Mouse (Mus musculus) olfactory bulb, adult 2 months (tissue): Measurements from ENCODE around the gene Il2rb. TPM values are rescaled to one million over a fixed set of nuclear protein-coding genes. Genes with fewer than 3 reads are reported as not detected.

ENCODE experiments used
- H3K27ac ChIP-seq: fragments of 200-500 bp; 2 replicates; pipeline ENCODE4 v1.5.1; 2012; ENCODE audit warnings: low read depth, low read length; ENCODE audit not compliant: insufficient read depth
- H3K4me1 ChIP-seq: fragments of 200-500 bp; 2 replicates; pipeline ENCODE4 v1.6.1; 2012; ENCODE audit warnings: low read length; ENCODE audit not compliant: control insufficient read depth, insufficient read depth
- H3K4me3 ChIP-seq: fragments of 200-500 bp; 2 replicates; pipeline ENCODE4 v1.5.1; 2012; ENCODE audit warnings: mild to moderate bottlenecking, low read depth, low read length, moderate library complexity; ENCODE audit not compliant: insufficient read depth
- CTCF ChIP-seq: fragments of 200-500 bp; IDR thresholded peaks from 2 replicates; pipeline ENCODE4 v1.5.1; 2012; ENCODE audit warnings: low read depth, mild to moderate bottlenecking, low read length, moderate library complexity; ENCODE audit not compliant: insufficient read depth
- POLR2A ChIP-seq: fragments of 200-500 bp; IDR thresholded peaks from 2 replicates; pipeline ENCODE4 v1.6.1; 2012; ENCODE audit warnings: mild to moderate bottlenecking, low read depth, low read length, moderate library complexity; ENCODE audit not compliant: insufficient read depth
- WGBS: fragments of 180-500 bp; shearing (Covaris S2); methylation state at CpG from one replicate; pipeline ENCODE4 v1.1.7; 2018; 5-methylcytosine and 5-hydroxymethylcytosine counted together
- polyA plus RNA-seq: library from polyadenylated mRNA; stranded (reverse); fragments of >200 nt; gene quantifications from 2 replicates; pipeline ENCODE4 v1.2.4, GENCODE M21; 2012; ENCODE audit warnings: low replicate concordance; ENCODE audit not compliant: missing spikeins, insufficient read depth, insufficient read length

Gene Il2rb
- not detected in 2 replicates for polyA plus RNA-seq

GRCm38 (mm10) chr15:78494968-78495406 lies at the start of gene Il2rb:
Gene Il2rb, minus strand, starts transcription at chr15:78495271.
- H3K27ac ChIP-seq, result no peak within 1 kb of the TSS
- no peak within 1 kb of the TSS for H3K4me3 ChIP-seq
- 95% methylated on average over 11 of the region's 11 CpGs for WGBS
- TF ChIP-seq CTCF (no peak), POLR2A (no peak)
- H3K4me1 ChIP-seq, result no peaks in the 10 kb centered on the region; the same call in 1 of the 2 replicates

GRCm38 (mm10) chr15:78544561-78545001 lies 49.5 kb upstream of the Il2rb start, which contains the start of gene Sstr3:
Gene Sstr3, minus strand, starts transcription at chr15:78544685.
- Histone ChIP-seq H3K27ac (peak within 1 kb of the TSS; percentile 97), H3K4me1 (peaks cover 68% of the 10 kb centered on the region), H3K4me3 (peak within 1 kb of the TSS; percentile 52)
- 4% methylated on average over 13 of the region's 14 CpGs for WGBS
- TF ChIP-seq CTCF (no peak), POLR2A (no peak)

GRCm38 (mm10) chr15:78544041-78544440 lies 49.0 kb upstream of the Il2rb start:
- H3K27ac ChIP-seq, result peak overlapping the region; percentile 97
- peaks cover 69% of the 10 kb centered on the region for H3K4me1 ChIP-seq
- TF ChIP-seq POLR2A (no peak), CTCF (no peak)
- 42% methylated on average over 15 of the region's 15 CpGs for WGBS
- H3K4me3 ChIP-seq, result peak overlapping the region; percentile 52

GRCm38 (mm10) chr15:78542767-78543303 lies 47.8 kb upstream of the Il2rb start:
- H3K4me3 ChIP-seq, result peak overlapping the region; percentile 52
- 25% methylated on average over 7 of the region's 7 CpGs for whole genome bisulfite sequencing
- peak overlapping the region; percentile 97 for H3K27ac ChIP-seq
- peaks cover 69% of the 10 kb centered on the region for H3K4me1 ChIP-seq
- no peak for TF ChIP-seq POLR2A
- no peak for TF ChIP-seq CTCF

- 47% methylated on average over 3 of the region's 3 CpGs for WGBS
- TF ChIP-seq POLR2A (no peak), CTCF (no peak)
- peak overlapping the region; percentile 72 for H3K27ac ChIP-seq
- H3K4me3 ChIP-seq, result peak overlapping the region; percentile 52
- peaks cover 67% of the 10 kb centered on the region for H3K4me1 ChIP-seq
Observed at GRCm38 (mm10) chr15:78542098-78542766, 47.2 kb upstream of the Il2rb start.

- 0 out of 2 replicates have a peak overlapping the region, but pooled peaks have one; percentile 6 for H3K4me3 ChIP-seq
- 0 out of 2 replicates have a peak overlapping the region, but pooled peaks have one; percentile 1 for H3K27ac ChIP-seq
- TF ChIP-seq CTCF (no peak), POLR2A (no peak)
- peaks cover 67% of the 10 kb centered on the region for H3K4me1 ChIP-seq
- 26% methylated on average over 3 of the region's 3 CpGs for WGBS
Observed at GRCm38 (mm10) chr15:78541606-78542005, 46.5 kb upstream of the Il2rb start.

- 39% methylated on average over 3 of the region's 3 CpGs for WGBS
- H3K4me3 ChIP-seq, result no peak overlapping the region
- H3K27ac ChIP-seq, result no peak overlapping the region
- no peak for TF ChIP-seq POLR2A
- no peak for TF ChIP-seq CTCF
- H3K4me1 ChIP-seq, result peaks cover 69% of the 10 kb centered on the region
Observed at GRCm38 (mm10) chr15:78541036-78541435, 46.0 kb upstream of the Il2rb start.

- Histone ChIP-seq H3K27ac (no peak overlapping the region), H3K4me3 (no peak overlapping the region), H3K4me1 (peaks cover 48% of the 10 kb centered on the region)
- 61% methylated on average over 10 of the region's 10 CpGs for WGBS
- no peak for TF ChIP-seq CTCF
- no peak for TF ChIP-seq POLR2A
Observed at GRCm38 (mm10) chr15:78535723-78536421, 40.8 kb upstream of the Il2rb start.
